Mouse (Mus musculus) CH12.LX (cell line): Measurements from ENCODE around the gene Dpp6. TPM values are rescaled to one million over a fixed set of nuclear protein-coding genes. Genes with fewer than 3 reads are reported as not detected.
A peak's percentile ranks its signal among the peaks of the same experiment; 100 is the strongest.

Experiments
- DNase-seq: peaks from one replicate; pipeline ENCODE4 v3.0.0-alpha.2; 2013; ENCODE audit errors: extremely low read depth
- H3K27ac ChIP-seq: 2 replicates; pipeline ENCODE4 v1.5.1; 2012; ENCODE audit warnings: low read depth, mild to moderate bottlenecking, control low read depth, moderate library complexity; ENCODE audit not compliant: insufficient read depth
- H3K27me3 ChIP-seq: replicated peaks from 2 replicates; pipeline ENCODE3; 2012; ENCODE audit warnings: inconsistent platforms
- H3K36me3 ChIP-seq, 2 experiments: replicated peaks in 1 of 2; 2 replicates each; pipeline versions ENCODE3 to v1.6.1; 2012; ENCODE audit warnings: inconsistent platforms in 1 of 2, low read length in 1 of 2, mild to moderate bottlenecking in 1 of 2, mixed read lengths in 1 of 2, moderate library complexity in 1 of 2; ENCODE audit not compliant: control insufficient read depth in 1 of 2, insufficient read depth in 1 of 2
- H3K4me1 ChIP-seq, 2 experiments: 2 replicates each; pipeline ENCODE4 v1.6.1; 2012; ENCODE audit warnings: inconsistent platforms in 1 of 2, moderate library complexity in 1 of 2; ENCODE audit not compliant: insufficient read depth in 2 of 2, control insufficient read depth in 1 of 2
- H3K4me2 ChIP-seq: 2 replicates; pipeline ENCODE4 v1.6.1; 2012; ENCODE audit warnings: low read depth, mild to moderate bottlenecking, control low read depth; ENCODE audit not compliant: poor library complexity, insufficient read depth, severe bottlenecking
- H3K4me3 ChIP-seq, 3 experiments: fragments of 150-350 bp in 1 of 3; sonication (generic) in 1 of 3; replicated peaks in 1 of 3; 2 replicates each; pipeline versions ENCODE3 to v1.5.1; 2011 to 2012; ENCODE audit warnings: low read depth in 2 of 3, low read length in 2 of 3, mild to moderate bottlenecking in 2 of 3, moderate library complexity in 2 of 3, control low read depth in 1 of 3, improper control_type of control experiment in 1 of 3, inconsistent platforms in 1 of 3, mixed read lengths in 1 of 3; ENCODE audit not compliant: poor library complexity in 1 of 3
- H3K79me2 ChIP-seq: replicated peaks from 2 replicates; pipeline ENCODE4 v1.6.1; 2012; ENCODE audit warnings: mild to moderate bottlenecking, moderate library complexity; ENCODE audit not compliant: control insufficient read depth, poor library complexity, insufficient read depth, severe bottlenecking; ENCODE audit errors: extremely low read depth
- H3K9ac ChIP-seq: 2 replicates; pipeline ENCODE4 v1.6.1; 2012; ENCODE audit warnings: low read depth, mild to moderate bottlenecking, control low read depth, moderate library complexity; ENCODE audit not compliant: insufficient read depth
- H3K9me3 ChIP-seq: replicated peaks from 2 replicates; pipeline ENCODE3; 2012; ENCODE audit warnings: low read length, inconsistent platforms, mixed read lengths
- BHLHE40 ChIP-seq: IDR thresholded peaks from 2 replicates; pipeline ENCODE4 v1.6.1; 2011; ENCODE audit warnings: mild to moderate bottlenecking, low read depth, low read length, improper control_type of control experiment
- CHD1 ChIP-seq: IDR thresholded peaks from 2 replicates; pipeline ENCODE4 v1.6.1; 2012; ENCODE audit warnings: low read depth, low read length, improper control_type of control experiment, inconsistent platforms
- CTCF ChIP-seq, 2 experiments: IDR thresholded peaks in 1 of 2; conservative IDR thresholded peaks in 1 of 2; 2 replicates each; pipeline ENCODE4 v1.5.1; 2011 to 2012; ENCODE audit warnings: low read depth in 2 of 2, low read length in 2 of 2, improper control_type of control experiment in 1 of 2, inconsistent platforms in 1 of 2, mild to moderate bottlenecking in 1 of 2, moderate library complexity in 1 of 2
- E2F4 ChIP-seq: IDR thresholded peaks from 2 replicates; pipeline ENCODE4 v1.6.1; 2011; ENCODE audit warnings: low read depth, low read length, improper control_type of control experiment; ENCODE audit not compliant: insufficient replicate concordance
- EP300 ChIP-seq: IDR thresholded peaks from 2 replicates; pipeline ENCODE4 v1.6.1; 2011; ENCODE audit warnings: low read length, improper control_type of control experiment
- ETS1 ChIP-seq: conservative IDR thresholded peaks from 2 replicates; pipeline ENCODE4 v1.6.1; 2012; ENCODE audit warnings: low read depth, mild to moderate bottlenecking, inconsistent platforms, low read length, improper control_type of control experiment, moderate library complexity
- GABPA ChIP-seq: IDR thresholded peaks from 2 replicates; pipeline ENCODE4 v1.6.1; 2012; ENCODE audit warnings: low read depth, low read length, improper control_type of control experiment, inconsistent platforms; ENCODE audit not compliant: insufficient replicate concordance
- HCFC1 ChIP-seq: IDR thresholded peaks from 2 replicates; pipeline ENCODE4 v1.6.1; 2012; ENCODE audit warnings: low read depth, mild to moderate bottlenecking, inconsistent platforms, low read length, improper control_type of control experiment
- JUND ChIP-seq: conservative IDR thresholded peaks from 2 replicates; pipeline ENCODE4 v1.6.1; 2011; ENCODE audit warnings: low read depth, low read length, improper control_type of control experiment
- MEF2A ChIP-seq: IDR thresholded peaks from 2 replicates; pipeline ENCODE4 v1.6.1; 2014; ENCODE audit warnings: low read depth, mild to moderate bottlenecking, inconsistent platforms, low read length, improper control_type of control experiment, borderline replicate concordance
- MYC ChIP-seq: IDR thresholded peaks from 2 replicates; pipeline ENCODE4 v1.6.1; 2011; ENCODE audit warnings: low read depth, mild to moderate bottlenecking, improper control_type of control experiment, low read length
- NELFE ChIP-seq: IDR thresholded peaks from 2 replicates; pipeline ENCODE4 v1.6.1; 2011; ENCODE audit warnings: low read depth, low read length, improper control_type of control experiment
- PAX5 ChIP-seq: IDR thresholded peaks from 2 replicates; pipeline ENCODE4 v1.6.1; 2012; ENCODE audit warnings: low read length, inconsistent platforms, mixed read lengths
- RCOR1 ChIP-seq: conservative IDR thresholded peaks from 2 replicates; pipeline ENCODE4 v1.6.1; 2012; ENCODE audit warnings: low read depth, mild to moderate bottlenecking, inconsistent platforms, low read length, improper control_type of control experiment
- SIN3A ChIP-seq: IDR thresholded peaks from 2 replicates; pipeline ENCODE4 v1.6.1; 2012; ENCODE audit warnings: low read length, improper control_type of control experiment, inconsistent platforms
- SMC3 ChIP-seq: IDR thresholded peaks from 2 replicates; pipeline ENCODE4 v1.6.1; 2011; ENCODE audit warnings: low read depth, low read length, improper control_type of control experiment
- TBP ChIP-seq: conservative IDR thresholded peaks from 2 replicates; pipeline ENCODE4 v1.6.1; 2011; ENCODE audit warnings: low read depth, low read length, improper control_type of control experiment
- TCF12 ChIP-seq: IDR thresholded peaks from 2 replicates; pipeline ENCODE4 v1.6.1; 2014; ENCODE audit warnings: low read depth, mild to moderate bottlenecking, inconsistent platforms, low read length, improper control_type of control experiment
- UBTF ChIP-seq: IDR thresholded peaks from 2 replicates; pipeline ENCODE4 v1.6.1; 2012; ENCODE audit warnings: low read depth, mild to moderate bottlenecking, inconsistent platforms, low read length, improper control_type of control experiment, moderate library complexity
- USF1 ChIP-seq: IDR thresholded peaks from 2 replicates; pipeline ENCODE4 v1.6.1; 2014; ENCODE audit warnings: low read depth, mild to moderate bottlenecking, inconsistent platforms, low read length, improper control_type of control experiment
- ZC3H11A ChIP-seq: IDR thresholded peaks from 2 replicates; pipeline ENCODE4 v1.6.1; 2012; ENCODE audit warnings: low read depth, mild to moderate bottlenecking, inconsistent platforms, low read length, improper control_type of control experiment
- ZMIZ1 ChIP-seq: IDR thresholded peaks from 2 replicates; pipeline ENCODE4 v1.6.1; 2012; ENCODE audit warnings: low read depth, mild to moderate bottlenecking, inconsistent platforms, low read length, improper control_type of control experiment
- ZNF384 ChIP-seq: IDR thresholded peaks from 2 replicates; pipeline ENCODE4 v1.6.1; 2012; ENCODE audit warnings: low read depth, low read length, improper control_type of control experiment, inconsistent platforms
- dilution Hi-C: fragments of 300-500 bp; cut with MboI; formaldehyde crosslinking; loops from 2 replicates; pipeline ENCODE4 v1.14.3; 2020; ENCODE audit warnings: low sequenced_read_pairs; ENCODE audit not compliant: extremely low pct_unique_long_range_greater_than_20kb, extremely low pct_ligation_motif_present
- in situ Hi-C: fragments of 300-500 bp; cut with MboI; formaldehyde crosslinking; loops from 3 replicates; pipeline ENCODE4 v1.14.3; 2019; ENCODE audit warnings: low sequenced_read_pairs, low pct_ligation_motif_present, low pct_unique_long_range_greater_than_20kb, mixed read lengths
- polyA plus RNA-seq: library from polyadenylated mRNA; unstranded; fragments of >175 nt; gene quantifications from 2 replicates; pipeline ENCODE4 v1.2.1, GENCODE M21; 2012; ENCODE audit warnings: low read depth; ENCODE audit not compliant: insufficient read length
- total RNA-seq, 2 experiments: library from RNA; depleted of rRNA; stranded (reverse); fragments of 300-350 nt in 1 of 2; fragments of >200 nt in 1 of 2; gene quantifications; 2 replicates each; pipeline ENCODE4 v1.2.3; 2012 to 2014

Gene Dpp6
- total and polyA plus RNA-seq, 3 experiments, result not detected

- no peak for DNase-seq
- peaks cover 37% of the 10 kb centered on the region for H3K9me3 ChIP-seq
These were observed 502.7 kb downstream of the Dpp6 start for GRCm38 (mm10) chr5:27319731-27320130.

GRCm38 (mm10) chr5:27322895-27323792, 506.1 kb downstream of the Dpp6 start:
- dilution Hi-C loops (no loop called here), in situ Hi-C loops (no loop called here)
- Histone ChIP-seq H3K4me2 (no peak overlapping the region), H3K79me2 (no peaks in the 10 kb centered on the region), H3K9ac (no peak overlapping the region), H3K4me1 (peaks cover 0 to 40% of the 10 kb centered on the region in 2 experiments; a peak in 2 of 4 replicates), H3K27ac (no peak overlapping the region), H3K9me3 (peaks cover 31% of the 10 kb centered on the region), H3K4me3 (no peak overlapping the region), H3K27me3 (no peaks in the 10 kb centered on the region), H3K36me3 (no peaks in the 10 kb centered on the region)
- DNase-seq, result peak; percentile 42
- TF ChIP-seq NELFE (no peak), ZMIZ1 (no peak), ETS1 (no peak), MEF2A (no peak), SIN3A (no peak), PAX5 (no peak), JUND (no peak), ZNF384 (no peak), USF1 (no peak), EP300 (no peak), TBP (no peak), CTCF (conservative IDR thresholded peaks at IDR 0.05 in 1 of 2, IDR thresholded peaks at IDR 0.05 in 1 of 2; ENCODE audit: low read depth in 2 of 2, low read length in 2 of 2) (no peak), RCOR1 (no peak), UBTF (no peak), TCF12 (no peak), E2F4 (no peak), GABPA (no peak), MYC (no peak), SMC3 (no peak), HCFC1 (no peak)

More at GRCm38 (mm10) chr5:27319731-27320130, 502.7 kb downstream of the Dpp6 start:
- Histone ChIP-seq H3K27ac (no peak overlapping the region), H3K4me2 (no peak overlapping the region), H3K4me1 (peaks cover 0 to 17% of the 10 kb centered on the region in 2 experiments; a peak in 2 of 4 replicates), H3K36me3 (no peaks in the 10 kb centered on the region), H3K79me2 (no peaks in the 10 kb centered on the region)
- TF ChIP-seq TBP (no peak), CHD1 (no peak), GABPA (no peak), ZC3H11A (no peak), SMC3 (no peak), JUND (no peak), BHLHE40 (no peak)
- TF ChIP-seq, all 38 proteins: peak for 0
- dilution Hi-C loops, result no loop called here
- no peak overlapping the region for H3K4me3 ChIP-seq
- in situ Hi-C loops, result no loop called here
- no peaks in the 10 kb centered on the region for H3K27me3 ChIP-seq
- H3K9ac ChIP-seq, result no peak overlapping the region
